Mouse (Mus musculus) limb, embryonic 15.5 days (tissue): Measurements from ENCODE around the gene Pex14. TPM values are rescaled to one million over a fixed set of nuclear protein-coding genes. Genes with fewer than 3 reads are reported as not detected.

Experiments
- ATAC-seq: fragments of 200-750 bp; cut with Nextera tagmentation; 2 replicates; pipeline ENCODE4 v1.8.0; 2017; ENCODE audit warnings: low read depth, moderate TSS enrichment; ENCODE audit not compliant: insufficient number of reproducible peaks, low FRiP score, low TSS enrichment
- H3K27ac ChIP-seq: fragments of 300-500 bp; sonication (generic); 2 replicates; pipeline ENCODE4 v1.5.1; 2015; ENCODE audit warnings: moderate library complexity, mild to moderate bottlenecking, inconsistent platforms
- H3K27me3 ChIP-seq: fragments of 300-500 bp; sonication (generic); 2 replicates; pipeline ENCODE4 v1.6.1; 2015; ENCODE audit warnings: inconsistent platforms
- H3K36me3 ChIP-seq: fragments of 300-500 bp; sonication (generic); 2 replicates; pipeline ENCODE4 v1.6.1; 2015; ENCODE audit warnings: inconsistent platforms
- H3K4me1 ChIP-seq: fragments of 300-500 bp; sonication (generic); 2 replicates; pipeline ENCODE4 v1.6.1; 2015; ENCODE audit warnings: inconsistent platforms
- H3K4me2 ChIP-seq: fragments of 300-500 bp; sonication (generic); 2 replicates; pipeline ENCODE4 v1.6.1; 2015; ENCODE audit warnings: mild to moderate bottlenecking, inconsistent platforms
- H3K4me3 ChIP-seq: fragments of 300-500 bp; sonication (generic); 2 replicates; pipeline ENCODE4 v1.5.1; 2015; ENCODE audit warnings: mild to moderate bottlenecking, inconsistent platforms
- H3K9ac ChIP-seq: fragments of 300-500 bp; sonication (generic); 2 replicates; pipeline ENCODE4 v1.6.1; 2015; ENCODE audit warnings: inconsistent platforms
- H3K9me3 ChIP-seq: fragments of 300-500 bp; sonication (generic); 2 replicates; pipeline ENCODE4 v1.6.1; 2016; ENCODE audit warnings: inconsistent platforms
- WGBS: fragments of 180-500 bp; shearing (Covaris S2); methylation state at CpG from one replicate; pipeline ENCODE4 v1.1.7; 2015; 5-methylcytosine and 5-hydroxymethylcytosine counted together
- polyA plus RNA-seq: library from polyadenylated mRNA; unstranded; fragments of >200 nt; fragmentation: Nextera tagmentation; extraction: Ambion mirVana; gene quantifications from 2 replicates; pipeline ENCODE4 v1.2.1, GENCODE M21; 2015

Pex14 gene
- polyA plus RNA-seq, 1 experiment from 2014 or later = 45.6 TPM

DNA sequence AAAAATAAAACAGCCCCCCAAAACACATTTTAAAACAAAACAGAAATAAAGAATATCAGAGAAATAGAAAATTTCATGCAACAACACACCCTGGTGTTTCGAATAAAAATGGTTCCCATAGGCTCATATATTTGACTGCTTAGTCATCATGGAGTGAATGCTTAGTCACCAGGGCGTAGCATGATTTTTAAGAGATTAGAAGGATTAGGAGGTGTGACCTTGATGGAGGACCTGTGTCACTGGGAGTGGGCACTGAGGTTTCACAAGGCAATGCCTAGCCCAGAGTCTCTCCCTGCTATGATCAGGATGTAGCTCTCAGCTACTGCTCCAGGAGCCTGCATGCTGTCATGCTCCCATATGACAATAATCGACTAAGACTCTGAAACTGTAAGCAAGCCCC lies 93.6 kb downstream of the Pex14 start:
- WGBS = 86% methylated on average over 3 of the region's 3 CpGs
- ATAC-seq = no peak

GRCm38 (mm10) chr4:149002441-149003093 lies 97.1 kb downstream of the Pex14 start:
- Histone ChIP-seq H3K27ac (no peak overlapping the region), H3K27me3 (no peaks in the 10 kb centered on the region), H3K4me2 (no peak overlapping the region), H3K4me1 (no peaks in the 10 kb centered on the region), H3K9ac (no peak overlapping the region), H3K9me3 (no peaks in the 10 kb centered on the region), H3K4me3 (no peak overlapping the region), H3K36me3 (no peaks in the 10 kb centered on the region)
- WGBS = 86% methylated on average over 11 of the region's 11 CpGs
- no peak for ATAC-seq

More for the DNA sequence above, 93.6 kb downstream of the Pex14 start:
- H3K27ac ChIP-seq = no peak overlapping the region
- H3K4me3 ChIP-seq = no peak overlapping the region
- H3K9ac ChIP-seq = no peak overlapping the region
- no peaks in the 10 kb centered on the region for H3K4me1 ChIP-seq
- no peak overlapping the region for H3K4me2 ChIP-seq
- no peaks in the 10 kb centered on the region for H3K9me3 ChIP-seq
- no peaks in the 10 kb centered on the region for H3K27me3 ChIP-seq
- H3K36me3 ChIP-seq = no peaks in the 10 kb centered on the region

- no peaks in the 10 kb centered on the region for H3K27me3 ChIP-seq
- WGBS = 79% methylated on average over 5 of the region's 5 CpGs
- no peak overlapping the region for H3K4me3 ChIP-seq
- H3K9me3 ChIP-seq = no peaks in the 10 kb centered on the region
- ATAC-seq = no peak
- H3K4me1 ChIP-seq = no peaks in the 10 kb centered on the region
- no peak overlapping the region for H3K27ac ChIP-seq
- no peak overlapping the region for H3K9ac ChIP-seq
- H3K36me3 ChIP-seq = no peaks in the 10 kb centered on the region
- no peak overlapping the region for H3K4me2 ChIP-seq
These were observed 98.2 kb downstream of the Pex14 start for GRCm38 (mm10) chr4:149001515-149001914.

- no peaks in the 10 kb centered on the region for H3K4me1 ChIP-seq
- no peaks in the 10 kb centered on the region for H3K9me3 ChIP-seq
- no peak overlapping the region for H3K4me2 ChIP-seq
- ATAC-seq = no peak
- WGBS = 92% methylated on average over 6 of the region's 6 CpGs
- H3K27me3 ChIP-seq = no peaks in the 10 kb centered on the region
- no peak overlapping the region for H3K9ac ChIP-seq
- no peak overlapping the region for H3K4me3 ChIP-seq
- no peak overlapping the region for H3K27ac ChIP-seq
- no peaks in the 10 kb centered on the region for H3K36me3 ChIP-seq
These were observed 98.9 kb downstream of the Pex14 start for GRCm38 (mm10) chr4:149000746-149001145.

DNA sequence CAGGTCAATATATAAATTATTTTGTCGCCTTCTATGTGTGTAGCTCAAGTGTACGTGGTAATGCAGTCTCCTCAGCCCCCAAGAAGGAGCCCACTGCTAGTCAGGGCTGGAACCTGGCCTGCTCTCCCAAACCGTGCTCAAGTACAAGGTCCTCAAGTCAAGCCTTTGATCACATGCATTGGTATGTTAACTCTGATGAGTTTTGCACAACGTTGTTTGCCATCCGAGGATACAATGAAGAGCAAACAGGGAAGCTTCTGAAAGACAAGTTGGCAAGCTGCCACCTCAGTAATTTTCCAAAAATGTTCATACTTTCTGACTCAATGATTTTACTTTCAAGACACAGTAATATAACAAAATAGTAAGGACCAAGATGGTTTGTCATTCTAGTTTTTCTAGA lies 105.7 kb downstream of the Pex14 start:
- no peak overlapping the region for H3K4me2 ChIP-seq
- WGBS = 65% methylated on average over 5 of the region's 5 CpGs
- H3K27ac ChIP-seq = no peak overlapping the region
- H3K4me3 ChIP-seq = no peak overlapping the region
- peaks cover 15% of the 10 kb centered on the region for H3K4me1 ChIP-seq
- ATAC-seq = no peak
- H3K9me3 ChIP-seq = no peaks in the 10 kb centered on the region
- H3K9ac ChIP-seq = no peak overlapping the region
- H3K27me3 ChIP-seq = peaks cover 3% of the 10 kb centered on the region
- no peaks in the 10 kb centered on the region for H3K36me3 ChIP-seq

GRCm38 (mm10) chr4:148990038-148990437 lies 109.6 kb downstream of the Pex14 start:
- WGBS = 15% methylated on average over 2 of the region's 2 CpGs
- no peaks in the 10 kb centered on the region for H3K9me3 ChIP-seq
- peaks cover 43% of the 10 kb centered on the region for H3K4me1 ChIP-seq
- H3K4me2 ChIP-seq = no peak overlapping the region
- H3K9ac ChIP-seq = no peak overlapping the region
- no peak for ATAC-seq
- H3K4me3 ChIP-seq = no peak overlapping the region
- H3K27ac ChIP-seq = no peak overlapping the region
- H3K27me3 ChIP-seq = peaks cover 34% of the 10 kb centered on the region
- H3K36me3 ChIP-seq = no peaks in the 10 kb centered on the region

DNA sequence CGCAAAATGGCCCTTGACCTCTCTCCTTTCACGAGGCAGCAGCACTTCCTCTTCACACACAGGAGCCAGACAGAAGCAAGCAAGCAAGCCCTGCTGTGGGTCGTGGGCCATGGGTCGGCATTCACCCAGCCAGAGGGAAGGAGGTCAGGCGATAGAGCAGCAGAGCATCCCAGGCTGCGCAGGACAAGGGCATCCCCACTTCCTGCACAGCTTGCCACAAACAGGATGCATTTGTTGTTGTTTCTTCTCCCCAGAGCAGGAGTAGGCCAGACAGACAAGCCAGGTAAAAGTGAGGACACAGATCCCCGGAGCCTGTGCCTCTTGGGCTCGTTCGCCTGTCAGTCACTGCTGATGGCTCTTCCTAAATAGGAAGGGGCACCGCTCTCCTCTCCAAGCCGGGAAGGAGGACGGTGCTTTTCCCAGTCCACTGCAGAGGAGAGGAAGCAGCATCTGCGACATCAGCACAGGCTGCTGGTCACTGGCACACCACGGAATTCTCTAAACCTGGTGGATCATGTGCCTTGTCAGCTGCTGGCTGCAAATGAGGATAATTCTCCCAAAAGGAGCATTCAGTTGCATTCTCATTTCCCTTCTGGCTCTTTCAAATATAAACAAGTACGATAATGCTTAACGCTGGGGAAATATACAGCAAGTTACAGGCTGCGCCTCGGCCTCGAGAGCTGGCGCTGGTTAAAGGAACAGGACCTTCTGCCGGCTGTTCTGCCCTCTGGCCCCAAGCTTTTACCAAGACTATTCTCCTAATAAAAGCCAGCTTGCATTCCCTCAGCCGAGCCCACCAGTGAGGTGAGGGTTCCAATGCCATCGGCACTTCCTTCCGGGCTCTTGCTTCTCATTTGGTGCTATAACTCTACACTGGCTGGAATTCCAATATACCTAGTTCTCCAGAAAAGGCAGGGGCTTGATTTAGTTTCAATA lies 113.9 kb downstream of the Pex14 start:
- Histone ChIP-seq H3K4me3 (no peak overlapping the region), H3K9ac (no peak overlapping the region), H3K27ac (0 out of 2 replicates have a peak overlapping the region, but pooled peaks have one; percentile 2), H3K36me3 (peaks cover 10% of the 10 kb centered on the region; the same call in 1 of the 2 replicates), H3K9me3 (no peaks in the 10 kb centered on the region), H3K4me2 (0 out of 2 replicates have a peak overlapping the region, but pooled peaks have one; percentile 1), H3K4me1 (peaks cover 52% of the 10 kb centered on the region), H3K27me3 (peaks cover 57% of the 10 kb centered on the region)
- WGBS = 31% methylated on average over 24 of the region's 24 CpGs
- ATAC-seq = no peak

DNA sequence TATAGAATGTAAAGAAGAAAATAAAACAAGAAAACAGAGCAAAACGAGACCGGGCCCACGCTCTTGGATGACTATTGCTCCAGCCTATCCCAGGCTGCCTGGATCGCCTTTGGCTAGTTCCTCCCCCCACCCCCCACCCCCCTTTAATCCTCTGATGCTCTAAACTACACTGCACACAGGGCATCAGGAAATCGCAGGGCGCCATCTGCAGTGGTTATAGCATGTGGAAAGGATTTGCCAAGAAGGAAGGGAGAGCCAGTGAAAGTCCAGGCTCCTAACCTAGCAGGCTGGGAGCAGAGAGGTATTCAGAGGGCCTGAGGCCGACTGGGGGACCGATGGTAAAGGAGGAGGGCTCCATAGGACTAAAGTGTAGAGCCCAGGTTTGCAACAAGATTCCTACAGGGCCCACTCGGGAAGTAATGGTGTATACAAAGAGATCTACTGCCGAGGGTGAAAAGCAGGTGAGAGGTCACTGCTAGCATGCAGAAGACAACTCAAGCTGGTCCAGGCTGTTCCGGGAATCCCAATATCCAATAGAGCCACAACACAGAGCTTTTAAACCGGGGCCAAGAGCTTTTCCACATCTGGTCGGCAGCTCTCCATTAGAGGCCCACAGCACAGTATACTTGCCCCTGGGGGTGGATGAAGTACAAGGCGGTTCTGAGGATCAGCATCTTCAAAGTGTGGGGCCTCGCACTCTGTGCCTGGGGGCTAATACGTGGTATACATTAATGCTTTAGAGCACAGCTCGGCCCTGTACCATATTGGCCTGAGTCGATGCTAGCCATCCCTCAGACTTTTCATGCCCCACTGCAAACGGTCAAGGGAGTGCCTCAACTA lies 114.8 kb downstream of the Pex14 start:
- Histone ChIP-seq H3K27me3 (peaks cover 65% of the 10 kb centered on the region), H3K9ac (no peak overlapping the region), H3K4me3 (no peak overlapping the region), H3K36me3 (peaks cover 10% of the 10 kb centered on the region; the same call in 1 of the 2 replicates), H3K27ac (0 out of 2 replicates have a peak overlapping the region, but pooled peaks have one; percentile 2), H3K9me3 (no peaks in the 10 kb centered on the region), H3K4me2 (0 out of 2 replicates have a peak overlapping the region, but pooled peaks have one; percentile 1), H3K4me1 (peaks cover 46% of the 10 kb centered on the region)
- WGBS = 29% methylated on average over 19 of the region's 19 CpGs
- no peak for ATAC-seq

DNA sequence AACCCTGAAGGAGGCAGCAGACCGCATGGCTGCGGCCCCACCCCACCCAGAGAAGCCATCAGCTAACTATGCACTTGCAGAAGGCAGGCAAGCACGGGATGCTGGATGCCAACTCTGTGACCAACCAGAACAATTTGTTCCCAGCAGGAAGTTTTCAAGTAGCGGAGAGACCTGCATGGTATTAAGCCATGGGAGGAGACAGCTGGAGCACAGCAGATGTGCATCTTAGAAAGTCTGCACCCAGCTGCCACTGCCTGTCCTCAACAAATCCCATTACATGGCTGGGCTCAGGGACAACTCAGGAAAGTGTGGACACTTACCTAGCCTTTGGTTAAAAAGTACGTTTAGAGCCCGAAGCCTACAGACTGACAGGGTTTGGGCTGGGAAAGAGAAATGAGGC lies 117.4 kb downstream of the Pex14 start:
- Histone ChIP-seq H3K4me2 (no peak overlapping the region), H3K4me1 (peaks cover 44% of the 10 kb centered on the region), H3K27me3 (peaks cover 67% of the 10 kb centered on the region), H3K4me3 (no peak overlapping the region), H3K9me3 (no peaks in the 10 kb centered on the region), H3K27ac (no peak overlapping the region), H3K9ac (no peak overlapping the region), H3K36me3 (peaks cover 10% of the 10 kb centered on the region; the same call in 1 of the 2 replicates)
- no peak; the same call in 1 of the 2 replicates for ATAC-seq
- 60% methylated on average over 6 of the region's 6 CpGs for WGBS

DNA sequence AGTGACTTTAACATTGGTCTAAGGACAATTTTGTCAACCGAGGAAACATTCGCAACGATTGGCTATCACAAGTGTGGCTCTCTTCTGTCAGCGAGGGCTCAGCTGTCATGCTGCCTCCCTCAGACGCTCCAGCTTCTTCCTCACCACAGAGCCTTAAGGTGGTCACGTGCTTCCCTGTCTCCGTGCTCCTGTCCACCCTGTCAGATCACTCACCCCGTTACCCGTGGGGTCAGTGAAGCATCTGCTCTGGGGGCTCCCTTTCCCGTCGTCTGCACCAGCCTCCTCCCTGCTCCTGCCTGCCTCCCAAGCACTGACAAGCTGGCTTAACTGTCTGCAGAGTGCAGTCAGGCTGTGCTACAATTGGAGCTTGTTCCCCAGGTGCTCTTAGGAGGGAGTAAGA lies 119.8 kb downstream of the Pex14 start:
- ATAC-seq = no peak
- no peaks in the 10 kb centered on the region for H3K9me3 ChIP-seq
- 73% methylated on average over 11 of the region's 11 CpGs for WGBS
- H3K9ac ChIP-seq = no peak overlapping the region
- H3K27me3 ChIP-seq = peaks cover 53% of the 10 kb centered on the region
- H3K4me2 ChIP-seq = no peak overlapping the region
- H3K27ac ChIP-seq = no peak overlapping the region
- no peak overlapping the region for H3K4me3 ChIP-seq
- peaks cover 22% of the 10 kb centered on the region for H3K4me1 ChIP-seq
- H3K36me3 ChIP-seq = peaks cover 10% of the 10 kb centered on the region; the same call in 1 of the 2 replicates

- no peak overlapping the region for H3K27ac ChIP-seq
- H3K27me3 ChIP-seq = peaks cover 56% of the 10 kb centered on the region
- H3K4me1 ChIP-seq = peaks cover 18% of the 10 kb centered on the region; the same call in 1 of the 2 replicates
- H3K9ac ChIP-seq = no peak overlapping the region
- no peaks in the 10 kb centered on the region for H3K9me3 ChIP-seq
- H3K36me3 ChIP-seq = peaks cover 10% of the 10 kb centered on the region; the same call in 1 of the 2 replicates
- no peak overlapping the region for H3K4me2 ChIP-seq
- ATAC-seq = no peak
- 77% methylated on average over 11 of the region's 11 CpGs for WGBS
- no peak overlapping the region for H3K4me3 ChIP-seq
These were observed 120.8 kb downstream of the Pex14 start for GRCm38 (mm10) chr4:148978926-148979325.
